Mouse (Mus musculus): Measurements from ENCODE around the gene Sertad1.

- TF ChIP-seq CTCF (IDR thresholded peaks at IDR 0.05; ENCODE audit: borderline replicate concordance, control insufficient read depth, extremely low read depth, insufficient read depth, low read length, poor library complexity): no peak
- TF ChIP-seq POLR2A (IDR thresholded peaks at IDR 0.05; ENCODE audit: control insufficient read depth, extremely low read depth, insufficient read depth, low read length, poor library complexity): no peak
These were observed 7.0 kb upstream of the Sertad1 start for GRCm38 (mm10) chr7:27479750-27480149.

Data from thymus, adult 2 months (tissue).